Mouse (Mus musculus): ENCODE data around the gene Slco3a1.

DNA sequence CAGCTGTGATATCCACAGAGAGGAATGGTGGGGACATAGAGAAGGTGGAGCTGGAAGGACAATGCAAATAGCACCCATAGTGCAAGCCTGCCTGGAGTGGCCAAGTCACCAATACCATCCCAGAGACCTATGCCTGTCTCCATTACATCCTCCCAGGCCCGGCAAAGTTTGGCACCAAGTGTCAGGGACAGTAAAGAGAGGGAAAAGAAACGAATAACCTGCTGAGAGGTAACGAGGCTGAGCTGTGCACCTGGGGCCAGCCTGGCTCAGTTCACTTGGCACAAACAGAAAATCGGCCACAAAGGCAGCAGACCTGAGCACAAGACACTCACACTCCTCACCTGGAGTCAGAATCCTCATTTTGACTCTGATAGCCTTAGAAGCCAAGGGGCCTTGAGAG lies 12.6 kb downstream of the Slco3a1 start:
- TF ChIP-seq FLI1 (IDR thresholded peaks at IDR 0.05; ENCODE audit: low read length) (no peak), GATA1 (IDR thresholded peaks at IDR 0.05; ENCODE audit: borderline replicate concordance, low read length) (no peak)
